27 mouse cellular contexts compared by ENCODE assay signal in genomic region chr14:7909472-7909871, GRCm38 (mm10). TPM values are rescaled to one million over a fixed set of nuclear protein-coding genes. Genes with fewer than 3 reads are reported as not detected.
"Had no signal": no experiment of that assay in that cellular context is flagged by ENCODE, and none has a peak within 500 bp of the region (broad histone marks: within the 10 kb centered on the region; RNA-seq: fewer than 3 reads in every experiment).

No protein-coding gene starts in this region.

- H3K4me1 ChIP-seq: midbrain, embryonic 13.5 days; midbrain, embryonic 15.5 days; neural tube, embryonic 12.5 days had no signal

- H3K4me2 ChIP-seq: lung, embryonic 14.5 days; midbrain, embryonic 11.5 days; midbrain, embryonic 13.5 days; midbrain, embryonic 15.5 days; neural tube, embryonic 12.5 days had no signal

- DNase-seq: liver, postnatal 0 days; lung, embryonic 14.5 days; lung, postnatal 14 days; lung, postnatal 36 days; right cerebral cortex, postnatal 14 days; right cerebral cortex, postnatal 4 days; spleen, adult 18-20 months; thymus, adult 18-20 months; thymus, postnatal 14 days; thymus, postnatal 4 days had no signal

- H3K27me3 ChIP-seq: megakaryocyte, embryonic 14.5 days; midbrain, embryonic 13.5 days; midbrain, embryonic 15.5 days; neural tube, embryonic 12.5 days had no signal

- H3K27ac ChIP-seq: macrophage; midbrain, embryonic 13.5 days; midbrain, embryonic 15.5 days; neural tube, embryonic 12.5 days had no signal

- H3K9me3 ChIP-seq: megakaryocyte, embryonic 14.5 days; midbrain, embryonic 13.5 days; midbrain, embryonic 15.5 days; neural tube, embryonic 12.5 days had no signal

- H3K9ac ChIP-seq: liver, postnatal 0 days; lung, embryonic 14.5 days; midbrain, embryonic 13.5 days; midbrain, embryonic 15.5 days; neural tube, embryonic 12.5 days had no signal

- H3K4me3 ChIP-seq: megakaryocyte, embryonic 14.5 days; midbrain, embryonic 13.5 days; midbrain, embryonic 15.5 days; neural tube, embryonic 12.5 days had no signal

- ATAC-seq: liver, postnatal 0 days; lung, postnatal 0 days; midbrain, embryonic 13.5 days; midbrain, embryonic 15.5 days had no signal

RNA-seq across cellular contexts. Expression of gene Gm45521, which starts 47.6 kb away (rescaled TPM):
- total RNA-seq: megakaryocyte progenitor cell, adult 5-6 weeks; midbrain, postnatal 0 days; monocyte, adult 5-6 weeks; neutrophil, adult 5-6 weeks had no signal
- polyA plus RNA-seq: liver, postnatal 0 days; lung, embryonic 14.5 days; lung, postnatal 0 days; macrophage; neural tube, embryonic 12.5 days; neural tube, embryonic 14.5 days; small intestine, adult 2 months; stomach, embryonic 14.5 days; stomach, embryonic 16.5 days; thymus, postnatal 0 days; urinary bladder, adult 2 months had no signal
